Mouse (Mus musculus) embryo, embryonic 10.5 days (tissue): ENCODE data around the gene Hoxd4.
A peak's percentile ranks its signal among the peaks of the same experiment; 100 is the strongest.

Experiments
- DNase-seq: peaks from one replicate; pipeline ENCODE4 v3.0.0-alpha.2; 2015; ENCODE audit warnings: low spot score

Gene Hoxd4

GRCm38 (mm10) chr2:74728303-74728680 lies 16.6 kb downstream of the Hoxd4 start:
- DNase-seq: no peak

GRCm38 (mm10) chr2:74730331-74730730 lies 18.6 kb downstream of the Hoxd4 start:
- peak; percentile 74 for DNase-seq

- DNase-seq: no peak
Measured at GRCm38 (mm10) chr2:74731055-74731454, 19.3 kb downstream of the Hoxd4 start.

- DNase-seq: no peak
Measured at GRCm38 (mm10) chr2:74731799-74732512, 20.2 kb downstream of the Hoxd4 start.

GRCm38 (mm10) chr2:74732513-74733316 lies 21.0 kb downstream of the Hoxd4 start:
- DNase-seq: no peak

GRCm38 (mm10) chr2:74733317-74733661 lies 21.6 kb downstream of the Hoxd4 start:
- no peak for DNase-seq

GRCm38 (mm10) chr2:74733765-74734164 lies 22.0 kb downstream of the Hoxd4 start:
- DNase-seq: no peak

- peak; percentile 82 for DNase-seq
Measured at GRCm38 (mm10) chr2:74734451-74734850, 22.7 kb downstream of the Hoxd4 start.

GRCm38 (mm10) chr2:74734996-74735811 lies 23.5 kb downstream of the Hoxd4 start:
- peak; percentile 63 for DNase-seq

- DNase-seq: peak; percentile 67
Measured at GRCm38 (mm10) chr2:74735851-74736687, 24.3 kb downstream of the Hoxd4 start.

GRCm38 (mm10) chr2:74736688-74737577 lies 25.2 kb downstream of the Hoxd4 start:
- peak; percentile 61 for DNase-seq

- DNase-seq: peak; percentile 62
Measured at GRCm38 (mm10) chr2:74737578-74738070, 25.9 kb downstream of the Hoxd4 start.

- peak; percentile 87 for DNase-seq
Measured at GRCm38 (mm10) chr2:74738623-74739475, 27.1 kb downstream of the Hoxd4 start.

GRCm38 (mm10) chr2:74739476-74739800 lies 27.7 kb downstream of the Hoxd4 start:
- no peak for DNase-seq

GRCm38 (mm10) chr2:74739869-74740268 lies 28.1 kb downstream of the Hoxd4 start:
- DNase-seq: peak; percentile 69

GRCm38 (mm10) chr2:74740311-74741091 lies 28.8 kb downstream of the Hoxd4 start:
- peak; percentile 72 for DNase-seq

- peak; percentile 83 for DNase-seq
Measured at GRCm38 (mm10) chr2:74741252-74741978, 29.7 kb downstream of the Hoxd4 start.

GRCm38 (mm10) chr2:74741979-74742277 lies 30.2 kb downstream of the Hoxd4 start:
- peak; percentile 38 for DNase-seq
